Mouse (Mus musculus) cerebellum, adult 11 months (tissue): ENCODE measurements around the gene Gid4.
A peak's percentile ranks its signal among the peaks of the same experiment; 100 is the strongest.

Experiments
- DNase-seq: peaks from one replicate; pipeline ENCODE4 v3.0.0; 2022

Gene Gid4

DNA sequence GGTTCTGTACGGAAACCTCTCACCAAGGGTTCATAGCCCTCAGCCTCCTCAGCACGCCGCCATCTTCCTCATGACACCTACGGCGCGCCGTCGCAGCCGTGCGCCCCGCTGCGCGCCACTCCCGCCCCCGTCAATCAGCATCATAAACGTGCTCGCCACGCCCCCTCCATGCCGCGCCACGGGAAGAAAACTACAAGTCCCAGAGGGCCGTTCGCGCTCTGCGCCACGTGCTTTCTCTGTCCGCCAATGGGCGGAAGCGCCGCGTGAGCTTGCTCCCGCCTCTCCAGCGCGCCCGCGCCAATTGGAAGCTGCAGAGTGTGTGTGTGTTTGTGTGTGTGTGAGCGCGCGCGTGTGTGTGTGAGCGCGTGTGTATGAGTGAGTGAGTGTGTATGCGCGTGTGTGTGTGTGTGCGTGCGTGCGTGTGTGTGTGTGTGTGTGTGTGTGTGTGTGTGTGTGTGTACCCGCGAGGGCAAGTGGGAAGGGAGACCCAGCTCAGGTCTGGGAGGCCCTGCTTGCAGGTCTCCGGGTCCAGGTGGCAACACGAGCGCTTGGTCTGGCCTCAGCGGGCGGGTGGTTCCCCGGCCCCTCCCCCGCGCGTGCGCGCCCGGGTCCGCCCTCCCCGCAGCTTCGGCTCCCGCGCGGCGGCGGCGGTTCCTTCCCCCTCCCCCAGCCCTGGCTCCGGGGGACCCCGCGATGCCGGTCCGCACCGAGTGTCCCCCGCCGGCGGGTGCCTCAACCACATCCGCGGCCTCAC lies at the start of gene Gid4:
Gid4 (plus strand) TSS at position 183 of the 754 bp plus-strand sequence.
- DNase-seq, result peak; percentile 99

- DNase-seq, result no peak
Measured at GRCm38 (mm10) chr11:60367256-60367655, 49.7 kb upstream of the Gid4 start.

DNA sequence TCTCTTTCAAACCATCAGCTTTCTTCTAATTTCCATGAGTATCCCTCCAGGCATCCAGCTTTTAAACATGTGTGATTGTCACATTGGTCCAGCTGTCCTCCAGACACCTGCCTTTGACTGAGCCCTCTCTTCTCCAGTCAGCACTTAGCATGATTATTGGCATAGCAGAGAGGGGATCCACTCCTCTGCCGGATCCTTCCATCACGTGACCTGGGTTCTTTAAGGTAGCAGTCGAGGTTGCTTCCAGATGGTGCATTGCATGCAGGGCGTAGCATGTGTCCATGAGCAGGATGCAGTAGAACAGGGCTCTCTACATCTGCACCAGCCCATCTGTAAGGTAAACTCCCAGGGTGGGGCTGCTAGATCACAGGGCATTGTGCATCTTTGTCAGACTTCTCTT lies 48.0 kb upstream of the Gid4 start:
- DNase-seq, result no peak

- no peak for DNase-seq
Measured at GRCm38 (mm10) chr11:60369448-60369847, 47.5 kb upstream of the Gid4 start.

DNA sequence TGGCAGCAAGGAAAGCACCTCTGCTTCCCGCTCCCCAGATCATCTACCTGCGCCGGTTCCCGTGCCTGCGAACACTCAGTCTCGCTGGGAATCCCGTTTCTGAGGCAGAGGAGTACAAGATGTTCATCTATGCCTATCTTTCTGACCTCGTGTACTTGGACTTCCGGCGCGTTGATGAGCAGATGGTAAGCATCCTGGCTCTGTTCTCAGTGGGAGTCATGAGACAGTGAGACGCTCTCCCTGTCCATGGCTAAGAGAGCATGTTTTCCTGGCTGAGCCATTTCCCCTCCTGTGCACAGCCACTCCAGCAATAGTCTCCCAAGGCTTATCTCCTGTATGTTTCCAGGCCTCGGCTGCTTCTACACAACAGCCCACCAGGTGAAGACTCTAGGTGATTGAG lies 46.5 kb upstream of the Gid4 start:
- no peak for DNase-seq

GRCm38 (mm10) chr11:60374481-60374880 lies 42.5 kb upstream of the Gid4 start:
- DNase-seq, result no peak

DNA sequence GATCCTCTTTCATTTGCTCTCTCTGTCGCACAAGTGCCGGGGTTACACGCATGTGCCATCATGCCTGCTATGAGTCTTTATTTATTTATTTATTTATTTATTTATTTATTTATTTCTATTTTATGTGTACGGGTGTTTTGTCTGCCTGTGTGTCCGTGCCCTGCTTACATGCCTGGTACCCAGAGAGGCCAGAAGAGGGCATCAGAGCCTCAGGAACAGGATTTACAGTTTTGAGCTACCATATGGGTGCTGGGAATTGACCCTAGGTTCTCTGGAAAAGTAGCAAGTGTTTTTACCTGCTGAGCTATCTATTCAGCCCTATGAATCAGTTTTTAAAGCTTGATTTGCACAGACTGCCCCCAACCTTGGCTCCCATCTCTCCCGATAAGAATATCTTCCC lies 33.4 kb upstream of the Gid4 start:
- DNase-seq, result no peak

GRCm38 (mm10) chr11:60384762-60385421 lies 32.1 kb upstream of the Gid4 start:
- no peak for DNase-seq

GRCm38 (mm10) chr11:60385946-60386345 lies 31.0 kb upstream of the Gid4 start:
- no peak for DNase-seq

DNA sequence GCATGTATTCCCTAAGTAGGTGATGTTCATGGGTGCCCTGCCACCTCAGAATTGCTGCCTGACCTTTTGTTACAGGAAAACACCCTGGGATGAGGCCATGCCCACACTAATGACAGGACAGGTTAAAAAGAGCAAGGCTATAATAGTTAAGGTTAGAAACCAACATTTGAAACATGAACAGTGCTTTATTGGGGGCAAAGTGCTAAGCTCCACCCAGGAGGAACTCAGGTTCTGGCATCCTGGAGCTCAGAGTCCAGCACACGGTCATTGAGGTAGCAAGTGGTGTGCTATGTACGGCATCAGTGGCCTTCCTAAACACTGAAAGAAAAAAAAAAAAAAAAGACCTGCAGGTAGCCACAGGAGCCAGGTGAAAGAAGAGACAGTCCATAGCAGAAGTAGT lies 29.0 kb upstream of the Gid4 start:
- DNase-seq, result no peak

DNA sequence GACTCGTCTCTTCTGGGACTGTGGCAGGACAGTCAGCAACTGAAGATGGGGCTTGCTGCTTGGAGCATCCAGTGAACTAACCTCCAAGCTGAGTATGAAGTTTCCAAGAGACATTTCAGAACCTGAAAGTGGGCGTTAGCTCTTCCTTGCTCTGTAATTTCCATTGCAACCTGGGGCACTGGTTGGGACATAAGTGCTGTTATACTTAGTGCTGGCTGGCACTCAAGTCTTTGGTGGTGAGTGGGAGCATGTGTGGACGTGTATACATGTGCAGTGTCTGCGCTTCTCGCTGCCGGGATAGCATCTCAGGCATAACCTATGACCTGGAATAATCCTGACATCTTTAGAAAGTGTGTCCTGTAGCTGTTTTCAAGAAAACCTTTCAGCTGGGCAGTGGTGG lies 25.6 kb upstream of the Gid4 start:
- no peak for DNase-seq

- DNase-seq, result no peak
Measured at GRCm38 (mm10) chr11:60396546-60396945, 20.4 kb upstream of the Gid4 start.

GRCm38 (mm10) chr11:60397172-60397571 lies 19.8 kb upstream of the Gid4 start:
- DNase-seq, result no peak

GRCm38 (mm10) chr11:60406606-60407005 lies 10.3 kb upstream of the Gid4 start:
- DNase-seq, result no peak

- DNase-seq, result peak; percentile 57
Measured at GRCm38 (mm10) chr11:60412173-60412572, 4.8 kb upstream of the Gid4 start.

GRCm38 (mm10) chr11:60412921-60413320 lies 4.0 kb upstream of the Gid4 start:
- DNase-seq, result no peak

GRCm38 (mm10) chr11:60416590-60416962 lies 369 bp upstream of the Gid4 start:
- DNase-seq, result no peak

DNA sequence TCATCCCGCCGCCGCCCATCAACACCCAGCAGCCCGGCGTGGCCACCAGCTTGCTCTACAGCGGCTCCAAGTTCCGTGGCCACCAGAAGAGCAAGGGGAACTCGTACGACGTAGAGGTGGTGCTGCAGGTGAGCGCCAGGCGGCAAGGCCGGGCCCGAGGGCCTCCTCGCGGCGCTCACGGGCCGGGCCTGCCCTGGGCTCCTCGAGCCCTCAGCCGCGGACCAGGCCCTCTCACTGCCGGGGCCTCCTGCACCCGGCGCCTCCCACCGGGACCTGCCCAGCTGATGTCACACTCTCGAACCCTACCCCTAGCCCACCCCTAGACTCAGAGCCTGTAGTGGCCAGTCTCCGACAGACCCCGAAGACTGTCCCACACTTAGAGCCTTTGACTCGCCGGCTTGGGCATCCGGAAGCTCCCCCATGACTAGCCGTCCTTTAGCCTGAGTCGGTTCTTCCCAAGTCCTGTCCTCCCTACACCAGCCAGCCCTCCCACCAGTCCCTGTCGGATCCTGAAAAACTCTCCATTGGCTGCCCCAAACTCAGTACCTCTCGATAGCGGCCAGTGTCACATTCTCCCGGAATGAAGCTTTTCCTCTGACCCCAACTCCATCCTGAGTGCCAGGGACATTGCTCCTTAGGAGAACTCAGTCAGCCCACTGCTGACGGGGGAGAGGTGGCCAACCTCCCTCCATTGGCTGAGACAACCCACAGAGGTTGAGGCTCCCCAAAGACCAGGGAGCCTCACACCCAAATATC lies 950 bp downstream of the Gid4 start, which contains the start of gene Atpaf2:
Atpaf2 (minus strand) TSS at position 741 of the 756 bp plus-strand sequence.
- no peak for DNase-seq

- no peak for DNase-seq
Measured at GRCm38 (mm10) chr11:60418473-60418803, 1.5 kb downstream of the Gid4 start.

- DNase-seq, result no peak
Measured at GRCm38 (mm10) chr11:60422046-60422668, 5.2 kb downstream of the Gid4 start.

DNA sequence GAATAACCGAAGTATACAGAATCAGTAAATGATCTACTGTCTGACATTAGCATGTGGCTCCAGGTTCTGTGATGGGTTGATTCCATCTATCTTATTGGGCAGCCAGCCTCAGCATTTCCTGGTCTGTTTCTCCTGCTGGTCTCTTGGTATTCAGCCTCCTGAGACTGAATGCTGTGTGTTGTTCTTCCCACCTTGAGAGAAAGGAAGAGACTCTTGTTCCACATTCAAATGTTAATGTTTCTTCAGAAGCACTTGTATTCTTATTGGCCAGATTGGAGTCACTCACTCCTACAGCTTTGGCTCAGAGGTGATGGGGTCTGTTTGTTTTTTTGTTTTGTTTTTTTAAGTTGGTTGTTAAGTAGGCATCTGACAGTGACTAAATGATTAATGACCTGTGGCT lies 6.1 kb downstream of the Gid4 start:
- DNase-seq, result no peak

- DNase-seq, result no peak
Measured at GRCm38 (mm10) chr11:60426417-60426816, 9.5 kb downstream of the Gid4 start.

GRCm38 (mm10) chr11:60427628-60428027 lies 10.7 kb downstream of the Gid4 start:
- no peak for DNase-seq

DNA sequence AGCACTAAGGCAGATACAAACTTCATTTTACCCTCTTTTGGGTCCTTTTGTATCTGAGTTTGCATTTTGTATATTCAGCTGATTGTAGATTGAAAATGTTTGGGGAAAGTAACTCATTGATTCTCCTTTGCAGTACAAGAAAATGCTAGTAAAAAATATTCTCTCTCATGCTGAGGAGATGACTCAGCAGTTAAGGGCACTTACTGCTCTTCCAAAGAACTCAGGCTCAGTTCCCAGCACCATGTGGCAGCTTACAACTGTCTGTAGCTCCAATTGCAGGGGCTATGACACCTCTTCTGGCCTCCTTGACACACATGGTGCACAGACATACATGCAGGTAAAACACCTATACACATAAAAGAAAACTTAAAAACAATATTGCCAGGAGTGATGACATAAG lies 16.6 kb downstream of the Gid4 start:
- DNase-seq, result no peak
